Mouse (Mus musculus): ENCODE results near the gene Ube2r2. TPM values are rescaled to one million over a fixed set of nuclear protein-coding genes. Genes with fewer than 3 reads are reported as not detected.

Ube2r2 gene
- polyA plus RNA-seq, 1 experiment from 2014 or later: 108 TPM

- Histone ChIP-seq H3K9ac (peak overlapping the region; percentile 59; the same call in 1 of the 2 replicates), H3K4me3 (peak overlapping the region; percentile 37), H3K4me1 (peaks cover 10% of the 10 kb centered on the region), H3K9me3 (no peaks in the 10 kb centered on the region), H3K4me2 (replicated peaks) (peak overlapping the region; percentile 87), H3K27ac (no peak overlapping the region), H3K36me3 (no peaks in the 10 kb centered on the region), H3K27me3 (replicated peaks) (peaks cover 40% of the 10 kb centered on the region)
- 19% methylated on average over 11 of the region's 11 CpGs for WGBS
- ATAC-seq (ENCODE audit: low FRiP score, low read depth): 0 out of 2 replicates have a peak, but pooled peaks have one; percentile 26
Observed at GRCm38 (mm10) chr4:41098577-41098951, 37.0 kb upstream of the Ube2r2 start.

DNA sequence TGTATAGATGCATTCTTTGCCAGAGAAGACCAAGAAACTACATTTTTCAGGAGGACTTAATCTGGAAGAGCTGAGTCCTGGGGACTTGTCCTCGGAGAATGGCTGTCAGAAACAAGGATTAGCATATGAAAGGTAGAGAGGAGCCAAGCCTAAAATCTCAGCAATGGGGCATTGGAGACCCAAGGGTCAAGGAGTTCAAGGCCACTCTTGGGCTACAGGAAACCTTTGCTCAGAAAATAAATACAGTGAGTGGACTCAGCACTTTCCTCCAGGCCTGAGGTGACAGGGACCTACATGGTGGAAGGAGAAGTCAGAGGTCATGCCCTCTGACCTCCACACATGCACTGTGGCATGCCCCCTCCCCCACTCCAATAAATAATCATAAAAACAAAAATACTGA, 34.6 kb upstream of the Ube2r2 start:
- H3K27ac ChIP-seq: no peak overlapping the region
- ATAC-seq (ENCODE audit: low FRiP score, low read depth): no peak
- no peaks in the 10 kb centered on the region for H3K36me3 ChIP-seq
- no peaks in the 10 kb centered on the region for H3K9me3 ChIP-seq
- WGBS: 24% methylated on average over 1 of the region's 1 CpGs
- peaks cover 10% of the 10 kb centered on the region for H3K4me1 ChIP-seq
- H3K27me3 ChIP-seq (replicated peaks): peaks cover 34% of the 10 kb centered on the region
- no peak overlapping the region for H3K9ac ChIP-seq
- no peak overlapping the region for H3K4me3 ChIP-seq
- H3K4me2 ChIP-seq (replicated peaks): no peak overlapping the region

- peaks cover 15% of the 10 kb centered on the region for H3K27me3 ChIP-seq (replicated peaks)
- no peak for ATAC-seq (ENCODE audit: low FRiP score, low read depth)
- H3K9ac ChIP-seq: no peak overlapping the region
Observed at GRCm38 (mm10) chr4:41102901-41103300, 32.6 kb upstream of the Ube2r2 start.

GRCm38 (mm10) chr4:41107440-41107839, 28.1 kb upstream of the Ube2r2 start:
- Histone ChIP-seq H3K27ac (no peak overlapping the region), H3K36me3 (no peaks in the 10 kb centered on the region), H3K9ac (no peak overlapping the region), H3K4me2 (replicated peaks) (no peak overlapping the region), H3K4me3 (no peak overlapping the region), H3K4me1 (no peaks in the 10 kb centered on the region), H3K9me3 (no peaks in the 10 kb centered on the region), H3K27me3 (replicated peaks) (no peaks in the 10 kb centered on the region)
- WGBS: 84% methylated on average over 4 of the region's 4 CpGs
- ATAC-seq (ENCODE audit: low FRiP score, low read depth): no peak

More at GRCm38 (mm10) chr4:41102901-41103300, 32.6 kb upstream of the Ube2r2 start:
- Histone ChIP-seq H3K4me1 (peaks cover 8% of the 10 kb centered on the region), H3K4me3 (no peak overlapping the region), H3K27ac (no peak overlapping the region), H3K4me2 (replicated peaks) (no peak overlapping the region), H3K9me3 (no peaks in the 10 kb centered on the region), H3K36me3 (no peaks in the 10 kb centered on the region)

DNA sequence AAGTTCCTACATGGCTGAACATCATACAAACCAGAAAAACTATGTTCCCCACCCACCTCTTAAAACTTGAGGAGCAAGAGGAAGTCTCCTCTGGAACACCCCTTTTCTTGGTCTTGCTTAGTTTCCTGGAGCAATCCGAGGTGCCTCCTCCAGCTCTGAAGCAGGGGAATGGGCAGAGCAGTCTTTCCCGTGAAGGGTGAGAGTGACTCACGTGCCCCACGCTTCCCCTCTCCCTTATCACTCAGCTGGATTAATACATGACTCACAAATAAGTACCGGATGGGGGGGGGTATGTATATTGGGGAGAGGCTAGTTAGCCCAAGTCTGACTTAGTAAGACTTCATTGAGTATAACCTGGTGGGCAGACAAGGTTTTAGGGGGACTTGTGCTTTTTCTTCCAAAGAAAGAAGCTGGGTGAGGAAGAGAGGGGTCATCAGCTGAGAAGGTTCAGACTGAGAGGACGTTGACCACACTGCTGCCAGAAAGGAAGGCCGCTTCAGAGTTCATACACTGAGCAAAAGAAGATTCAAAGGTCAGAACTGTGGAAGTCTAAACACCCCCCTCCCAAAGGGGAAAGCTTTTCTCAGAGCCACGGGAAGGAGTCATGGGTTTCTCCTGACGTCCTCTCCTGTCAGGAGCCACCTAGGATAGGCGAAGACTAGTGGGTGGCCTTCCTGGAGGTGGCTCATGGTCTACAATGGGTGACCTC, 26.7 kb upstream of the Ube2r2 start:
- no peak for ATAC-seq (ENCODE audit: low FRiP score, low read depth)
- no peaks in the 10 kb centered on the region for H3K4me1 ChIP-seq
- no peaks in the 10 kb centered on the region for H3K9me3 ChIP-seq
- H3K36me3 ChIP-seq: peaks cover under 1% of the 10 kb centered on the region; the same call in 1 of the 2 replicates
- H3K27ac ChIP-seq: no peak overlapping the region
- 87% methylated on average over 10 of the region's 10 CpGs for WGBS
- no peak overlapping the region for H3K9ac ChIP-seq
- no peak overlapping the region for H3K4me3 ChIP-seq
- no peaks in the 10 kb centered on the region for H3K27me3 ChIP-seq (replicated peaks)
- no peak overlapping the region for H3K4me2 ChIP-seq (replicated peaks)

GRCm38 (mm10) chr4:41114358-41115070, 21.0 kb upstream of the Ube2r2 start:
- Histone ChIP-seq H3K4me3 (no peak overlapping the region), H3K9ac (no peak overlapping the region), H3K4me1 (no peaks in the 10 kb centered on the region), H3K4me2 (replicated peaks) (no peak overlapping the region), H3K36me3 (peaks cover 55% of the 10 kb centered on the region), H3K27ac (no peak overlapping the region), H3K27me3 (replicated peaks) (no peaks in the 10 kb centered on the region), H3K9me3 (no peaks in the 10 kb centered on the region)
- ATAC-seq (ENCODE audit: low FRiP score, low read depth): no peak
- WGBS: 83% methylated on average over 9 of the region's 9 CpGs

GRCm38 (mm10) chr4:41115074-41115473, 20.5 kb upstream of the Ube2r2 start:
- peaks cover 60% of the 10 kb centered on the region for H3K36me3 ChIP-seq
- 88% methylated on average over 6 of the region's 6 CpGs for WGBS
- no peak for ATAC-seq (ENCODE audit: low FRiP score, low read depth)

GRCm38 (mm10) chr4:41115793-41116192, 19.8 kb upstream of the Ube2r2 start:
- no peak overlapping the region for H3K4me3 ChIP-seq
- no peak for ATAC-seq (ENCODE audit: low FRiP score, low read depth)
- no peaks in the 10 kb centered on the region for H3K4me1 ChIP-seq
- no peak overlapping the region for H3K27ac ChIP-seq
- WGBS: 95% methylated on average over 15 of the region's 15 CpGs
- no peak overlapping the region for H3K9ac ChIP-seq
- H3K4me2 ChIP-seq (replicated peaks): no peak overlapping the region
- H3K36me3 ChIP-seq: peaks cover 68% of the 10 kb centered on the region
- no peaks in the 10 kb centered on the region for H3K9me3 ChIP-seq
- no peaks in the 10 kb centered on the region for H3K27me3 ChIP-seq (replicated peaks)

More at GRCm38 (mm10) chr4:41115074-41115473, 20.5 kb upstream of the Ube2r2 start:
- Histone ChIP-seq H3K4me2 (replicated peaks) (no peak overlapping the region), H3K9me3 (no peaks in the 10 kb centered on the region), H3K9ac (no peak overlapping the region), H3K27ac (no peak overlapping the region), H3K27me3 (replicated peaks) (no peaks in the 10 kb centered on the region), H3K4me1 (no peaks in the 10 kb centered on the region), H3K4me3 (no peak overlapping the region)

DNA sequence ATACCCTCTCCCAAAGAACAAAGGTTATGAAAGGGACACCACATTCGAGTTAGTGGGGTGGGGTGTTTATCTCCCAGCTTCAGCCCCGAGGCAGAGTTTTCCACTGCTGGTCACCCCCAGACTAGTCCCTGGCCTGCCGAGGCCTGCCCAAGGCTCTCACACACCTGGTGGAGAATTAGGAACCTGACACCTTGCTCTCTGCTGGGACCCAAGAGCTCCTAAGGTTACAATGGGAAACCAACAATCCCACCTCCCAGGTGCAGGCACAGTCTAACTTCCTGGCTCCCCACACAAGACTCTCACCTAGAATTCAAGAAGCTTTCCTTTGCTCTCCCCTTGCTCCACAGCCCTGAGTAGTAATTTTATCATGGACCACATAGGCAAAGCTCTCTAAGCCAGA, 18.7 kb upstream of the Ube2r2 start:
- Histone ChIP-seq H3K9me3 (no peaks in the 10 kb centered on the region), H3K27ac (no peak overlapping the region), H3K36me3 (peaks cover 78% of the 10 kb centered on the region), H3K27me3 (replicated peaks) (no peaks in the 10 kb centered on the region), H3K4me3 (no peak overlapping the region), H3K9ac (no peak overlapping the region), H3K4me1 (no peaks in the 10 kb centered on the region), H3K4me2 (replicated peaks) (no peak overlapping the region)
- WGBS: 85% methylated on average over 3 of the region's 3 CpGs
- ATAC-seq (ENCODE audit: low FRiP score, low read depth): no peak

DNA sequence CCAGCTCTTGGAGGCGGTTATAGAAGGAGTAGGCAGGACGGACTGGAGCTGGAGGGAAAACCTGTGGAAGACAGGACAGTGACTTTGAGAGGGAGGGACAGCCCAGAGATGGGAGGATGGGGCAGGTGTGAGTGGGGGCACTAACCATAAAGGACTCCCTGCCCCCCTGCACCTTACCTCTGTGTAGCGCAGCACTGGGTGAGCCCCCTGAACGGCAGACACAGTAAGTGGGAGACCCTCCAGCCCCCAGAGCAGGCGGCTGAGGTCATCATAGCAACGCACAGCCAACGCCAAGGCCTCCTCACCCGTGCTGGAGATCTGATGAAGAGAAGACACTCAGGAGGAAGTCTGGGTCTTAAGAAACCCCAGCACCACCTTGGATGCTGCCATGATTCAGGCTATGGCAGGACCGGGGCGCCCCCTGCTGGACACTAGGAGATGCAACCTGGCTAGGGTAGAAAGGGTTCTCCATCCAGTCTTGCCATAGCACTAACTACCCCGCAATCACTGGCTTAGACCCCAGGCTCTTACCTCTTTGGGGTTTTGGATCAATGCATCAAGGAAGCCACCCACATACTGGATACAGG, 16.7 kb upstream of the Ube2r2 start:
- Histone ChIP-seq H3K27me3 (replicated peaks) (no peaks in the 10 kb centered on the region), H3K9ac (0 out of 2 replicates have a peak overlapping the region, but pooled peaks have one; percentile 21), H3K4me3 (no peak overlapping the region), H3K4me1 (peaks cover 6% of the 10 kb centered on the region), H3K9me3 (no peaks in the 10 kb centered on the region), H3K4me2 (replicated peaks) (no peak overlapping the region), H3K27ac (no peak overlapping the region), H3K36me3 (peaks cover 84% of the 10 kb centered on the region)
- WGBS: 77% methylated on average over 11 of the region's 11 CpGs
- ATAC-seq (ENCODE audit: low FRiP score, low read depth): no peak

DNA sequence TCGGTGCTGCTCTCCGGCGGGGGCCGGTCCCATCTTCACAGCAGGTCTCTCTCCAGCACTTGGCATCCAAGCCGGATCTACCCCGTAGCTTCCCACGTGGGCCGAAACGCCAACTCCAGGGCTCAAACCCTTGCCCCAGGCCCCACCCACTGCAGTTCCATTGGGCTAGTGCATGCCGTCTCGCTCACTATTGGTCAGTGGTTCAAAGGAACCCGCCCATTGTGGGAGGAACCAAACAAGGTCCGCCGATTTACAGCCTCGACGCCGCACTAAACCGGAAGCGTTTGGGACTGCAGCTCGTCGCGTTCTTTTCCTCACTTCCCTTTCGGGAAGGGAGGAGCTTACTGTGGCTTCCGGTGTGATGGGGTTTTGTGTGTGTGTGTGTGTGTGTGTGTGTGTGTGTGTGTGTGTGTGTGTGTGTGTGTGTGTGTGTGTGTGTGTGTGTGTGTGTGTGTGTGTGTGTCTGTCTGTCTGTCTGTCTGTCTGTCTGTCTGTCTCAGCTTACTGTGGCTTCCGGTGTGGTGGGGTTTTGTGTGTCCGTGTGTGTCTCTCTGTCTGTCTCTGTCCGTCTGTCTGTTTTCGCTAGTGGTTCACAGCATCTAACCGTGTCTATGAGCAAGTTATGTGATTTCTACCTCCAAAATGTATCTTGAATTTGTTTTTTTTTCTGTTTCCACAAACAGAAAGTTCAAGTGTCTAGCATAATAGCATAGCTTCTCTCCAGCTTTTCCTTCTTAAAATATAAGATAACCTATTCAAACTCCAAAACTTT, 11.2 kb upstream of the Ube2r2 start, which contains the start of gene Nol6:
Gene Nol6, minus strand, starts transcription at position 276 of the 772 bp plus-strand sequence.
- H3K27me3 ChIP-seq (replicated peaks): no peaks in the 10 kb centered on the region
- no peak within 1 kb of the TSS for H3K27ac ChIP-seq
- peak within 1 kb of the TSS; percentile 62 for H3K9ac ChIP-seq
- peaks cover 31% of the 10 kb centered on the region for H3K36me3 ChIP-seq
- peak within 1 kb of the TSS; percentile 87 for H3K4me2 ChIP-seq (replicated peaks)
- H3K9me3 ChIP-seq: no peaks in the 10 kb centered on the region
- H3K4me1 ChIP-seq: peaks cover 6% of the 10 kb centered on the region
- WGBS: 4% methylated on average over 29 of the region's 29 CpGs
- peak within 1 kb of the TSS; percentile 56 for H3K4me3 ChIP-seq
- peak; percentile 100 for ATAC-seq (ENCODE audit: low FRiP score, low read depth)

DNA sequence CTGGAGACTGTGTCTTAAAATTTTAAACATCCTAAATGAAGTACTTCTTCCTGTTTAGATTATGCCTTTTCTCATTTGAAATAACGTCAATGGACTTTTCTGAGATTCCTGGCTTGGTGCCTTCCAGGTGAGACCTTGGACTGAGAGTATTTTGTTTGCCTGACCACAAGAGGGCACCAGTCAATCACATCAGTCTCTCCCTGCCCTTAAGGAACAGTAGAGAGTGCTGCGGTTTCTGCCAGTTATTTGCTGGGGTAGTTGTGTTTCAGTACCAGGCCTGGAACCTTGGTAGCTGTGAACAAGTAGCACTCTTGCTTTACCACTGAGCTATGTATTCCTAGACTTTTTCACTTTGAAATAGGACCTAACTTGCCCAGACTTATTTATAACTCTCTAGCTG, 6.1 kb upstream of the Ube2r2 start:
- Histone ChIP-seq H3K4me1 (no peaks in the 10 kb centered on the region), H3K9me3 (no peaks in the 10 kb centered on the region), H3K27ac (no peak overlapping the region), H3K9ac (no peak overlapping the region), H3K4me2 (replicated peaks) (no peak overlapping the region), H3K4me3 (no peak overlapping the region), H3K27me3 (replicated peaks) (no peaks in the 10 kb centered on the region), H3K36me3 (no peaks in the 10 kb centered on the region)
- ATAC-seq (ENCODE audit: low FRiP score, low read depth): 0 out of 2 replicates have a peak, but pooled peaks have one; percentile 45
- 9% methylated on average over 2 of the region's 2 CpGs for WGBS

Data from neural tube, embryonic 12.5 days (tissue).